Mouse (Mus musculus): Measurements from ENCODE around the gene Brd2. TPM values are rescaled to one million over a fixed set of nuclear protein-coding genes. Genes with fewer than 3 reads are reported as not detected.

Brd2 gene
- polyA plus RNA-seq, 1 experiment from 2014 or later = 141 TPM

Other genes starting within 250 kb of the Brd2 start
- not detected in 2 replicates for gene Gm7029, start 248.8 kb downstream of the Brd2 start, polyA plus RNA-seq (2016; fragmentation: Nextera tagmentation; extraction: Ambion mirVana)
- 7.0 and 8.5 TPM in 2 replicates for gene Kifc1, start 232.0 kb downstream of the Brd2 start, polyA plus RNA-seq (2016; fragmentation: Nextera tagmentation; extraction: Ambion mirVana)
- 0.27 and 0.45 TPM in 2 replicates for gene Platr17, start 217.5 kb downstream of the Brd2 start, polyA plus RNA-seq (2016; fragmentation: Nextera tagmentation; extraction: Ambion mirVana)
- gene Daxx, start 213.2 kb downstream of the Brd2 start, polyA plus RNA-seq (2016; fragmentation: Nextera tagmentation; extraction: Ambion mirVana) = 80.0 and 84.9 TPM in 2 replicates
- 9.9 and 11.8 TPM in 2 replicates for gene Tapbp, start 206.7 kb downstream of the Brd2 start, polyA plus RNA-seq (2016; fragmentation: Nextera tagmentation; extraction: Ambion mirVana)
- 19.6 and 21.1 TPM in 2 replicates for gene Zbtb22, start 206.7 kb downstream of the Brd2 start, polyA plus RNA-seq (2016; fragmentation: Nextera tagmentation; extraction: Ambion mirVana)
- 40.2 and 41.0 TPM in 2 replicates for gene Rgl2, start 193.1 kb downstream of the Brd2 start, polyA plus RNA-seq (2016; fragmentation: Nextera tagmentation; extraction: Ambion mirVana)
- 233 and 235 TPM in 2 replicates for gene Pfdn6, start 182.3 kb downstream of the Brd2 start, polyA plus RNA-seq (2016; fragmentation: Nextera tagmentation; extraction: Ambion mirVana)
- 62.1 and 66.0 TPM in 2 replicates for gene Wdr46, start 182.0 kb downstream of the Brd2 start, polyA plus RNA-seq (2016; fragmentation: Nextera tagmentation; extraction: Ambion mirVana)
- gene B3galt4, start 171.1 kb downstream of the Brd2 start, polyA plus RNA-seq (2016; fragmentation: Nextera tagmentation; extraction: Ambion mirVana) = 3.6 and 4.5 TPM in 2 replicates
- gene Vps52, start 166.8 kb downstream of the Brd2 start, polyA plus RNA-seq (2016; fragmentation: Nextera tagmentation; extraction: Ambion mirVana) = 48.2 and 51.5 TPM in 2 replicates
- 1,569 and 1,593 TPM in 2 replicates for gene Rps18, start 166.6 kb downstream of the Brd2 start, polyA plus RNA-seq (2016; fragmentation: Nextera tagmentation; extraction: Ambion mirVana)
- 8.4 and 13.4 TPM in 2 replicates for gene H2-K1, start 122.3 kb downstream of the Brd2 start, polyA plus RNA-seq (2016; fragmentation: Nextera tagmentation; extraction: Ambion mirVana)
- gene Ring1, start 98.0 kb downstream of the Brd2 start, polyA plus RNA-seq (2016; fragmentation: Nextera tagmentation; extraction: Ambion mirVana) = 11.0 and 11.6 TPM in 2 replicates
- gene H2-Ke6, start 94.6 kb downstream of the Brd2 start, polyA plus RNA-seq (2016; fragmentation: Nextera tagmentation; extraction: Ambion mirVana) = 41.4 and 44.8 TPM in 2 replicates
- 167 and 177 TPM in 2 replicates for gene Slc39a7, start 91.0 kb downstream of the Brd2 start, polyA plus RNA-seq (2016; fragmentation: Nextera tagmentation; extraction: Ambion mirVana)
- gene Rxrb, start 90.8 kb downstream of the Brd2 start, polyA plus RNA-seq (2016; fragmentation: Nextera tagmentation; extraction: Ambion mirVana) = 44.7 and 47.9 TPM in 2 replicates
- gene Col11a2, start 83.2 kb downstream of the Brd2 start, polyA plus RNA-seq (2016; fragmentation: Nextera tagmentation; extraction: Ambion mirVana) = 1.0 and 1.2 TPM in 2 replicates
- 0.31 and 0.69 TPM in 2 replicates for gene H2-Oa, start 30.3 kb downstream of the Brd2 start, polyA plus RNA-seq (2016; fragmentation: Nextera tagmentation; extraction: Ambion mirVana)
- gene H2-DMa, start 3.1 kb downstream of the Brd2 start, polyA plus RNA-seq (2016; fragmentation: Nextera tagmentation; extraction: Ambion mirVana) = 4.2 and 4.8 TPM in 2 replicates
- 0.17 and 0.28 TPM in 2 replicates for gene H2-DMb2, start 20.7 kb upstream of the Brd2 start, polyA plus RNA-seq (2016; fragmentation: Nextera tagmentation; extraction: Ambion mirVana)
- 0.52 and 0.55 TPM in 2 replicates for gene H2-DMb1, start 30.4 kb upstream of the Brd2 start, polyA plus RNA-seq (2016; fragmentation: Nextera tagmentation; extraction: Ambion mirVana)
- 2.8 and 2.9 TPM in 2 replicates for gene Tap1, start 64.9 kb upstream of the Brd2 start, polyA plus RNA-seq (2016; fragmentation: Nextera tagmentation; extraction: Ambion mirVana)
- gene Psmb9, start 65.1 kb upstream of the Brd2 start, polyA plus RNA-seq (2016; fragmentation: Nextera tagmentation; extraction: Ambion mirVana) = 0.57 and 0.93 TPM in 2 replicates
- gene Psmb8, start 75.1 kb upstream of the Brd2 start, polyA plus RNA-seq (2016; fragmentation: Nextera tagmentation; extraction: Ambion mirVana) = 1.3 and 1.7 TPM in 2 replicates
- 0.56 and 1.1 TPM in 2 replicates for gene Tap2, start 80.9 kb upstream of the Brd2 start, polyA plus RNA-seq (2016; fragmentation: Nextera tagmentation; extraction: Ambion mirVana)
- gene H2-Ob, start 116.3 kb upstream of the Brd2 start, polyA plus RNA-seq (2016; fragmentation: Nextera tagmentation; extraction: Ambion mirVana) = not detected in 2 replicates
- 5.5 and 7.2 TPM in 2 replicates for gene H2-Ab1, start 135.1 kb upstream of the Brd2 start, polyA plus RNA-seq (2016; fragmentation: Nextera tagmentation; extraction: Ambion mirVana)
- gene H2-Aa, start 165.2 kb upstream of the Brd2 start, polyA plus RNA-seq (2016; fragmentation: Nextera tagmentation; extraction: Ambion mirVana) = not detected in 2 replicates
- 1.2 and 1.3 TPM in 2 replicates for gene H2-Eb1, start 183.2 kb upstream of the Brd2 start, polyA plus RNA-seq (2016; fragmentation: Nextera tagmentation; extraction: Ambion mirVana)
- gene H2-Eb2, start 203.0 kb upstream of the Brd2 start, polyA plus RNA-seq (2016; fragmentation: Nextera tagmentation; extraction: Ambion mirVana) = 0.04 TPM in 1 of 2 replicates, not detected in the other
- gene Btnl2, start 232.2 kb upstream of the Brd2 start, polyA plus RNA-seq (2016; fragmentation: Nextera tagmentation; extraction: Ambion mirVana) = 0.08 TPM in 1 of 2 replicates, not detected in the other